Mouse (Mus musculus) midbrain, postnatal 0 days (tissue): ENCODE measurements around the gene Olfr432. TPM values are rescaled to one million over a fixed set of nuclear protein-coding genes. Genes with fewer than 3 reads are reported as not detected.
"Not testable (repeated sequence)": the region's sequence is repeated elsewhere in the genome, so short reads cannot be mapped to it uniquely, and the experiment has no call there.

Experiments used
- ATAC-seq: fragments of 200-750 bp; cut with Nextera tagmentation; 2 replicates; pipeline ENCODE4 v1.8.0; 2017; ENCODE audit warnings: moderate number of reproducible peaks, mild to moderate bottlenecking, moderate TSS enrichment, moderate library complexity; ENCODE audit not compliant: low FRiP score
- DNase-seq: peaks from one replicate; pipeline ENCODE4 v3.0.0-alpha.2; 2015; ENCODE audit warnings: low spot score
- H3K27ac ChIP-seq: fragments of 300-500 bp; sonication (generic); 2 replicates; pipeline ENCODE4 v1.5.1; 2014; ENCODE audit warnings: low read depth, mild to moderate bottlenecking, low read length, mixed read lengths
- H3K27me3 ChIP-seq: fragments of 300-500 bp; sonication (generic); 2 replicates; pipeline ENCODE4 v1.6.1; 2014; ENCODE audit warnings: low read length, control low read depth, mixed read lengths; ENCODE audit not compliant: insufficient read depth
- H3K36me3 ChIP-seq: fragments of 300-500 bp; sonication (generic); 2 replicates; pipeline ENCODE4 v1.6.1; 2014; ENCODE audit warnings: low read length, control low read depth, mixed read lengths; ENCODE audit not compliant: insufficient read depth
- H3K4me1 ChIP-seq: fragments of 300-500 bp; sonication (generic); 2 replicates; pipeline ENCODE4 v1.6.1; 2014; ENCODE audit warnings: mild to moderate bottlenecking, control low read depth, antibody characterized with exemption, low read length, mixed read lengths; ENCODE audit not compliant: insufficient read depth
- H3K4me2 ChIP-seq: fragments of 300-500 bp; sonication (generic); 2 replicates; pipeline ENCODE4 v1.6.1; 2014; ENCODE audit warnings: low read depth, mild to moderate bottlenecking, low read length, mixed read lengths; ENCODE audit not compliant: poor library complexity, severe bottlenecking
- H3K4me3 ChIP-seq: fragments of 300-500 bp; sonication (generic); 2 replicates; pipeline ENCODE4 v1.5.1; 2014; ENCODE audit warnings: low read depth, mild to moderate bottlenecking, low read length, moderate library complexity
- H3K9ac ChIP-seq: fragments of 300-500 bp; sonication (generic); replicated peaks from 2 replicates; pipeline ENCODE4 v1.6.1; 2014; ENCODE audit warnings: mild to moderate bottlenecking, low read length, moderate library complexity, mixed read lengths; ENCODE audit not compliant: poor library complexity, severe bottlenecking
- H3K9me3 ChIP-seq: fragments of 300-500 bp; sonication (generic); 2 replicates; pipeline ENCODE4 v1.6.1; 2016; ENCODE audit warnings: low read length, control low read depth
- CTCF ChIP-seq: IDR thresholded peaks from 2 replicates; pipeline ENCODE4 v1.5.1; 2016; ENCODE audit warnings: antibody characterized with exemption, mild to moderate bottlenecking
- WGBS: fragments of 180-500 bp; shearing (Covaris S2); extraction: QIAGEN DNeasy Blood & Tissue Kit; methylation state at CpG from one replicate; pipeline ENCODE4 v1.1.7; 2014; 5-methylcytosine and 5-hydroxymethylcytosine counted together
- polyA plus RNA-seq: library from polyadenylated mRNA; unstranded; fragments of >200 nt; fragmentation: Nextera tagmentation; extraction: Ambion mirVana; gene quantifications from 2 replicates; pipeline ENCODE4 v1.2.1, GENCODE M21; 2015
- total RNA-seq: library from RNA; depleted of rRNA; stranded (reverse); fragments of >200 nt; gene quantifications from 2 replicates; pipeline ENCODE4 v1.2.3, GENCODE M21; 2014; rRNA removed

Olfr432 gene
- not detected in 2 replicates for total RNA-seq
- polyA plus RNA-seq: not detected in 2 replicates

GRCm38 (mm10) chr1:174048893-174049292, at the start of gene Olfr432:
Gene Olfr432, plus strand, starts transcription at chr1:174049205.
- H3K4me3 ChIP-seq: no peak within 1 kb of the TSS
- H3K27ac ChIP-seq: no peak within 1 kb of the TSS
- H3K36me3 ChIP-seq: no peaks in the 10 kb centered on the region
- no peak for TF ChIP-seq CTCF
- DNase-seq (no peak), ATAC-seq (no peak)
- 70% methylated on average over 2 of the region's 2 CpGs for WGBS
- H3K9ac ChIP-seq: no peak within 1 kb of the TSS
- H3K4me2 ChIP-seq: no peak within 1 kb of the TSS
- no peaks in the 10 kb centered on the region for H3K9me3 ChIP-seq
- H3K4me1 ChIP-seq: no peaks in the 10 kb centered on the region
- H3K27me3 ChIP-seq: no peaks in the 10 kb centered on the region

- DNase-seq, H3K9ac ChIP-seq, H3K36me3 ChIP-seq, H3K27me3 ChIP-seq, H3K27ac ChIP-seq, H3K4me3 ChIP-seq, H3K4me2 ChIP-seq, H3K9me3 ChIP-seq, ATAC-seq, H3K4me1 ChIP-seq: not testable (repeated sequence)
- 86% methylated on average over 1 of the region's 3 CpGs for WGBS
These were observed 44.5 kb upstream of the Olfr432 start for GRCm38 (mm10) chr1:174004352-174005109.

- DNase-seq, H3K4me2 ChIP-seq, H3K9ac ChIP-seq: not testable (repeated sequence)
These were observed 42.0 kb upstream of the Olfr432 start for GRCm38 (mm10) chr1:174007050-174007449.

GRCm38 (mm10) chr1:174031698-174032097, 17.3 kb upstream of the Olfr432 start, which contains the start of gene Ifi205:
Gene Ifi205, minus strand, starts transcription at chr1:174031810.
- H3K4me1 ChIP-seq: no peaks in the 10 kb centered on the region
- H3K27ac ChIP-seq: no peak within 1 kb of the TSS
- ATAC-seq (no peak), DNase-seq (no peak)
- TF ChIP-seq CTCF: no peak
- H3K9ac ChIP-seq: no peak within 1 kb of the TSS
- no peak within 1 kb of the TSS for H3K4me3 ChIP-seq
- H3K9me3 ChIP-seq: no peaks in the 10 kb centered on the region
- no peaks in the 10 kb centered on the region for H3K36me3 ChIP-seq
- 53% methylated on average over 1 of the region's 1 CpGs for WGBS
- H3K4me2 ChIP-seq: no peak within 1 kb of the TSS
- no peaks in the 10 kb centered on the region for H3K27me3 ChIP-seq

More at GRCm38 (mm10) chr1:174007050-174007449, 42.0 kb upstream of the Olfr432 start:
- H3K36me3 ChIP-seq, H3K9me3 ChIP-seq, H3K4me1 ChIP-seq, H3K27me3 ChIP-seq, H3K27ac ChIP-seq, H3K4me3 ChIP-seq, ATAC-seq: not testable (repeated sequence)

GRCm38 (mm10) chr1:174035841-174036240, 13.2 kb upstream of the Olfr432 start:
- H3K4me3 ChIP-seq: no peak overlapping the region
- no peaks in the 10 kb centered on the region for H3K9me3 ChIP-seq

GRCm38 (mm10) chr1:174038480-174038879, 10.5 kb upstream of the Olfr432 start:
- WGBS: 89% methylated on average over 3 of the region's 3 CpGs

More at GRCm38 (mm10) chr1:174035841-174036240, 13.2 kb upstream of the Olfr432 start:
- DNase-seq (peak; percentile 21), ATAC-seq (no peak)
- Histone ChIP-seq H3K9ac (no peak overlapping the region), H3K36me3 (no peaks in the 10 kb centered on the region), H3K4me2 (no peak overlapping the region), H3K27ac (no peak overlapping the region), H3K4me1 (no peaks in the 10 kb centered on the region), H3K27me3 (no peaks in the 10 kb centered on the region)
- no peak for TF ChIP-seq CTCF
- 71% methylated on average over 4 of the region's 4 CpGs for WGBS

More at GRCm38 (mm10) chr1:174038480-174038879, 10.5 kb upstream of the Olfr432 start:
- Histone ChIP-seq H3K9ac (no peak overlapping the region), H3K27me3 (no peaks in the 10 kb centered on the region), H3K36me3 (no peaks in the 10 kb centered on the region), H3K9me3 (no peaks in the 10 kb centered on the region), H3K4me2 (no peak overlapping the region), H3K27ac (no peak overlapping the region), H3K4me1 (no peaks in the 10 kb centered on the region), H3K4me3 (no peak overlapping the region)
- no peak for ATAC-seq
- DNase-seq: no peak
- no peak for TF ChIP-seq CTCF
